Mouse (Mus musculus) embryonic facial prominence, embryonic 15.5 days (tissue): ENCODE data around the gene Cdc20b. TPM values are rescaled to one million over a fixed set of nuclear protein-coding genes. Genes with fewer than 3 reads are reported as not detected.
A peak's percentile ranks its signal among the peaks of the same experiment; 100 is the strongest.

Experiments
- ATAC-seq: fragments of 200-750 bp; cut with Nextera tagmentation; 2 replicates; pipeline ENCODE4 v1.8.0; 2017; ENCODE audit warnings: low read depth, moderate TSS enrichment; ENCODE audit not compliant: insufficient number of reproducible peaks, low FRiP score, low TSS enrichment
- H3K27ac ChIP-seq: fragments of 300-500 bp; sonication (generic); replicated peaks from 2 replicates; pipeline ENCODE4 v1.5.1; 2015; ENCODE audit warnings: mild to moderate bottlenecking, inconsistent platforms
- H3K27me3 ChIP-seq: fragments of 300-500 bp; sonication (generic); 2 replicates; pipeline ENCODE4 v1.6.1; 2015; ENCODE audit warnings: inconsistent platforms
- H3K36me3 ChIP-seq: fragments of 300-500 bp; sonication (generic); 2 replicates; pipeline ENCODE4 v1.6.1; 2015; ENCODE audit warnings: mild to moderate bottlenecking, inconsistent platforms
- H3K4me1 ChIP-seq: fragments of 300-500 bp; sonication (generic); 2 replicates; pipeline ENCODE4 v1.6.1; 2015; ENCODE audit warnings: inconsistent platforms
- H3K4me2 ChIP-seq: fragments of 300-500 bp; sonication (generic); replicated peaks from 2 replicates; pipeline ENCODE4 v1.6.1; 2015; ENCODE audit warnings: mild to moderate bottlenecking, inconsistent platforms
- H3K4me3 ChIP-seq: fragments of 300-500 bp; sonication (generic); replicated peaks from 2 replicates; pipeline ENCODE4 v1.5.1; 2015; ENCODE audit warnings: mild to moderate bottlenecking, inconsistent platforms
- H3K9ac ChIP-seq: fragments of 300-500 bp; sonication (generic); 2 replicates; pipeline ENCODE4 v1.6.1; 2015; ENCODE audit warnings: inconsistent platforms
- H3K9me3 ChIP-seq: fragments of 300-500 bp; sonication (generic); replicated peaks from 2 replicates; pipeline ENCODE4 v1.6.1; 2016; ENCODE audit warnings: inconsistent platforms
- WGBS: fragments of 180-500 bp; shearing (Covaris S2); methylation state at CpG from one replicate; pipeline ENCODE4 v1.1.7; 2015; 5-methylcytosine and 5-hydroxymethylcytosine counted together
- microRNA counts: library from miRNA; unstranded; fragments of <30 nt; microRNA quantifications from one replicate; lab custom pipeline; 2016
- microRNA-seq: library from miRNA; unstranded; fragments of <30 nt; microRNA quantifications from one replicate; pipeline ENCODE4, GENCODE M21; 2016; ENCODE audit warnings: borderline number of aligned reads
- polyA plus RNA-seq: library from polyadenylated mRNA; unstranded; fragments of >200 nt; fragmentation: Nextera tagmentation; extraction: Ambion mirVana; gene quantifications from 2 replicates; pipeline ENCODE4 v1.2.1, GENCODE M21; 2015

The Cdc20b gene
- polyA plus RNA-seq, 1 experiment from 2014 or later = 8.1 TPM

GRCm38 (mm10) chr13:113101804-113102203 lies 66.9 kb downstream of the Cdc20b start:
- Histone ChIP-seq H3K4me3 (no peak overlapping the region), H3K36me3 (no peaks in the 10 kb centered on the region), H3K27me3 (no peaks in the 10 kb centered on the region), H3K4me1 (no peaks in the 10 kb centered on the region), H3K9me3 (no peaks in the 10 kb centered on the region), H3K27ac (no peak overlapping the region), H3K9ac (no peak overlapping the region), H3K4me2 (no peak overlapping the region)
- ATAC-seq = no peak
- WGBS = 66% methylated on average over 10 of the region's 10 CpGs

- Histone ChIP-seq H3K4me2 (no peak overlapping the region), H3K9me3 (no peaks in the 10 kb centered on the region), H3K27ac (no peak overlapping the region), H3K4me1 (no peaks in the 10 kb centered on the region), H3K36me3 (no peaks in the 10 kb centered on the region), H3K9ac (no peak overlapping the region), H3K4me3 (no peak overlapping the region), H3K27me3 (no peaks in the 10 kb centered on the region)
- WGBS = 81% methylated on average over 10 of the region's 10 CpGs
- no peak for ATAC-seq
Measured at GRCm38 (mm10) chr13:113104759-113105158, 69.8 kb downstream of the Cdc20b start.

- no peak overlapping the region for H3K9ac ChIP-seq
- no peak overlapping the region for H3K27ac ChIP-seq
- H3K4me2 ChIP-seq = no peak overlapping the region
- no peaks in the 10 kb centered on the region for H3K9me3 ChIP-seq
- no peaks in the 10 kb centered on the region for H3K4me1 ChIP-seq
- H3K4me3 ChIP-seq = no peak overlapping the region
- H3K36me3 ChIP-seq = no peaks in the 10 kb centered on the region
- no peak for ATAC-seq
- 64% methylated on average over 4 of the region's 4 CpGs for WGBS
- H3K27me3 ChIP-seq = no peaks in the 10 kb centered on the region
Measured at GRCm38 (mm10) chr13:113118977-113119376, 84.1 kb downstream of the Cdc20b start.

- Histone ChIP-seq H3K36me3 (no peaks in the 10 kb centered on the region), H3K27ac (no peak overlapping the region), H3K9ac (no peak overlapping the region), H3K4me3 (no peak overlapping the region), H3K9me3 (no peaks in the 10 kb centered on the region), H3K27me3 (no peaks in the 10 kb centered on the region), H3K4me1 (no peaks in the 10 kb centered on the region), H3K4me2 (no peak overlapping the region)
- 82% methylated on average over 17 of the region's 17 CpGs for whole genome bisulfite sequencing
- ATAC-seq = no peak
Measured at GRCm38 (mm10) chr13:113120324-113121237, 85.7 kb downstream of the Cdc20b start.

GRCm38 (mm10) chr13:113121326-113121725 lies 86.4 kb downstream of the Cdc20b start:
- H3K27me3 ChIP-seq = no peaks in the 10 kb centered on the region
- no peaks in the 10 kb centered on the region for H3K9me3 ChIP-seq
- H3K36me3 ChIP-seq = no peaks in the 10 kb centered on the region
- 75% methylated on average over 14 of the region's 14 CpGs for WGBS
- no peak overlapping the region for H3K4me3 ChIP-seq
- no peak overlapping the region for H3K27ac ChIP-seq
- H3K9ac ChIP-seq = no peak overlapping the region
- no peaks in the 10 kb centered on the region for H3K4me1 ChIP-seq
- no peak overlapping the region for H3K4me2 ChIP-seq
- ATAC-seq = no peak

- H3K4me3 ChIP-seq = no peak overlapping the region
- no peaks in the 10 kb centered on the region for H3K36me3 ChIP-seq
- H3K27me3 ChIP-seq = no peaks in the 10 kb centered on the region
- ATAC-seq = no peak
- H3K4me2 ChIP-seq = no peak overlapping the region
- H3K9me3 ChIP-seq = no peaks in the 10 kb centered on the region
- WGBS = 84% methylated on average over 1 of the region's 1 CpGs
- H3K9ac ChIP-seq = no peak overlapping the region
- H3K27ac ChIP-seq = no peak overlapping the region
- no peaks in the 10 kb centered on the region for H3K4me1 ChIP-seq
Measured at GRCm38 (mm10) chr13:113129974-113130373, 95.1 kb downstream of the Cdc20b start.

- 74% methylated on average over 1 of the region's 1 CpGs for WGBS
- Histone ChIP-seq H3K27me3 (no peaks in the 10 kb centered on the region), H3K4me2 (no peak overlapping the region), H3K36me3 (no peaks in the 10 kb centered on the region), H3K4me3 (no peak overlapping the region), H3K27ac (no peak overlapping the region), H3K9ac (no peak overlapping the region), H3K4me1 (no peaks in the 10 kb centered on the region), H3K9me3 (no peaks in the 10 kb centered on the region)
- no peak for ATAC-seq
Measured at GRCm38 (mm10) chr13:113139597-113139996, 104.7 kb downstream of the Cdc20b start.

MicroRNA genes within 50 kb of the gene (microRNA counts, 519-probe panel; counts per million panel counts)
- 3,418 counts per million, percentile 80 among the panel's probes with 10 or more counts for microRNA mmu-miR-449a (lab: Ali Mortazavi, UCI)
- microRNA mmu-miR-449b (lab: Ali Mortazavi, UCI) = not detected
- microRNA mmu-miR-449c (lab: Ali Mortazavi, UCI) = not detected

Small RNA genes lying within 50 kb of the gene (microRNA-seq; reads per million reads assigned to microRNA genes)
- 14,638 reads per million, percentile 96 among the genes with 10 or more reads in this experiment for gene Mir449a
- gene Mir449b = 21.0 reads per million, percentile 37 among the genes with 10 or more reads in this experiment
- gene Mir449c = 23.1 reads per million, percentile 38 among the genes with 10 or more reads in this experiment

Other genes starting within 250 kb of the Cdc20b start
- 68.1 and 71.6 TPM in 2 replicates for gene Plpp1, start 234.3 kb upstream of the Cdc20b start, polyA plus RNA-seq
- 55.2 and 61.7 TPM in 2 replicates for gene Mtrex, start 107.7 kb upstream of the Cdc20b start, polyA plus RNA-seq
- gene Dhx29, start 107.7 kb upstream of the Cdc20b start, polyA plus RNA-seq = 22.1 and 22.4 TPM in 2 replicates
- gene Ccno, start 47.3 kb upstream of the Cdc20b start, polyA plus RNA-seq = 10.8 and 26.9 TPM in 2 replicates
- 5.6 and 14.0 TPM in 2 replicates for gene Mcidas, start 41.3 kb upstream of the Cdc20b start, polyA plus RNA-seq
- 190 and 192 TPM in 2 replicates for gene Gpx8, start 11.3 kb downstream of the Cdc20b start, polyA plus RNA-seq
- gene Gzma, start 65.9 kb downstream of the Cdc20b start, polyA plus RNA-seq = 0.39 TPM in 1 of 2 replicates, not detected in the other
- gene Esm1, start 174.5 kb downstream of the Cdc20b start, polyA plus RNA-seq = 2.7 and 3.1 TPM in 2 replicates
- gene Gzmk, start 190.8 kb downstream of the Cdc20b start, polyA plus RNA-seq = not detected in 2 replicates